Mouse (Mus musculus) MEL (cell line): Measurements from ENCODE around the gene Plekhg5.

Experiments used
- EP300 ChIP-seq, 2 experiments: IDR thresholded peaks; 2 replicates each; pipeline ENCODE4 v1.6.1; 2011; ENCODE audit warnings: improper control_type of control experiment in 2 of 2, low read length in 2 of 2, low read depth in 1 of 2, mild to moderate bottlenecking in 1 of 2
- KAT2A ChIP-seq: conservative IDR thresholded peaks from 2 replicates; pipeline ENCODE4 v1.6.1; 2012; ENCODE audit warnings: low read depth, low read length, improper control_type of control experiment, inconsistent platforms
- MAX ChIP-seq: IDR thresholded peaks from 2 replicates; pipeline ENCODE4 v1.6.1; 2011; ENCODE audit warnings: low read length, improper control_type of control experiment
- POLR2A ChIP-seq, 2 experiments: IDR thresholded peaks; 2 replicates each; pipeline ENCODE4 v1.6.1; 2011 to 2012; ENCODE audit warnings: low read length in 2 of 2, mild to moderate bottlenecking in 2 of 2, control low read depth in 1 of 2, improper control_type of control experiment in 1 of 2, low read depth in 1 of 2, moderate library complexity in 1 of 2; ENCODE audit not compliant: control insufficient read depth in 1 of 2, insufficient read depth in 1 of 2, poor library complexity in 1 of 2
- USF1 ChIP-seq: IDR thresholded peaks from 2 replicates; pipeline ENCODE4 v1.6.1; 2014; ENCODE audit warnings: low read depth, mild to moderate bottlenecking, inconsistent platforms, low read length, improper control_type of control experiment, moderate library complexity

GRCm38 (mm10) chr4:152109509-152109908 lies 37.2 kb downstream of the Plekhg5 start:
- TF ChIP-seq POLR2A (IDR thresholded peaks at IDR 0.05; ENCODE audit: control insufficient read depth in 1 of 2, insufficient read depth in 1 of 2, low read depth in 1 of 2, low read length in 2 of 2, poor library complexity in 1 of 2) (no peak), KAT2A (no peak), USF1 (no peak), EP300 (IDR thresholded peaks at IDR 0.05; ENCODE audit: low read depth in 1 of 2, low read length in 2 of 2) (no peak), MAX (no peak)
